Mouse (Mus musculus) left cerebral cortex, adult 8-10 months (tissue): ENCODE measurements around the gene Tbl1x. TPM values are rescaled to one million over a fixed set of nuclear protein-coding genes. Genes with fewer than 3 reads are reported as not detected.

Experiments
- DNase-seq, 2 experiments: peaks; one replicate each; pipeline ENCODE4 v3.0.0; 2022; ENCODE audit warnings: low spot score in 2 of 2
- total RNA-seq, 4 experiments: library from RNA; stranded (reverse); gene quantifications; 2 replicates each; pipeline ENCODE4 v1.2.4; 2022

Tbl1x gene
- total RNA-seq, 4 experiments from 2014 or later = 49.0 to 56.6 (median 53.3) TPM

DNA sequence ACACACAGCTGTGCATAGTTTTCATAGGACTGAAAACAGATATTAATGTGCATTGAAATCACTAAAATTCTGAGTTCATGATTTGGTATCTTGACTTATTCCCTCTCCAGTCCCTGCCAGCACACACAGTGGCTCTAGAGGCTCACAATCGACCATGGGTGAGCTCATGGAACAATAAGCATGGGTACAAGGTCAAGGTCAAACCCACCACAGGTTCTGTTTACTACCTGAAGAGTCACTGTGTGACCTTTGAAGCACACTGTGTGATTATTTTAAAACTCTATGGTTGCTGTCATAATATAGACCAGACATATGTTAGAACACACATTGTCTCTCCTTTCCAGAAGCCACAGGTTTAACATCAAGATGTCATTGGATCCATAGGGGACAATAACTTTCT lies 96.7 kb downstream of the Tbl1x start:
- no peak for DNase-seq

DNA sequence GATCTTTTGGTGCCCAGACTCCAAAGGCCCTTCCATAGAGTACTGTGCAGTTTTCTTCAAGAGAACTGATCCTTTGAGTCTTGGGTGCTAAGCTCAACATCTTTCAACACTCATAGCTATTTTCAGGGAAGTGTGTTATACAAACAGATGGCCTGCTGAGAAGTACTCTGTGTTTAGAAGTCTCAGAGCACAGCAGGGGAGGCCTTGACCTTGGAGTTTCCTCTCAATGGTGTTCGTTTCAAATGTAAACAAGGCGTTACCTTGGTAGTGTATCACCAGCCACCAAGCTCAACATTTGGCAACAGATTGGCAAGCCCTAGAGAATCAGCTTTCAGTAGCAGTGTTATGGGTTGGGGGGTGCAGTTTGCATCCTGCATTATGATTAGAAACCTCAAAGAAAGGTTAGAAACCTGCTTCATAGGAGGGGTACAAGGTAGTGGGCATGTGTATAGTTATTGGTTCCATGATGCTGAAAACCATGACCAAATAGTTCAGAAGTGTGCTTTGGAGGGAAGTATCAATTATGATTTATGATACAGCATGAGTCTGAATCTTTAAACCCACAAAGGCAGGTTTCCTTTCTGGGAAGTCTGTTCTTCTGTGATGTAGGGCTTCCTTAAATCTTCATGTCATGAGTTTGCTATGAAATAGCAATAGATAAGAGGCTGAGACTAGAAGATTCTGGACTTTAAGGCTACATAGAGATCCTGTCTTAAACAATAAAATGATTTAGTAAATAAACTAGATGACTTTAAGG lies 98.3 kb downstream of the Tbl1x start:
- no peak for DNase-seq

DNA sequence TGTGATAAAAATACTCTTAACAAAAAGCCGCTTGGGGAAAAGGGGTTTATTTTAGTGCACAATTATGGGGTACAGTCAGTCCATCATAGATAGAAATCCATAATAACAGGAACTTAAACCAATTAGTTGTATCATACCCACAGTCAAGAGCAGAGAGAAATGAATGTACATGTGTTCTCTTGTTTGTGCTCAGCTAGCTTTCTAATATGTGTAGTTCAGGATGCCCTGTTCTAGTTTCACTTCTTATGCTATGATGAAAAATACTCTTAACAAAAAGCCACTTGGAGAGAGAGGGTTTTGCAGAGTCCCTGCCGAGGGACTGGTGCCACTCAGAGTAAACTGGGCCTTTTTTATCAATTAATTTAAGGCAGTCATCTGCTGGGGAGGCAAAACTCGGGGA lies 101.1 kb downstream of the Tbl1x start:
- no peak for DNase-seq

DNA sequence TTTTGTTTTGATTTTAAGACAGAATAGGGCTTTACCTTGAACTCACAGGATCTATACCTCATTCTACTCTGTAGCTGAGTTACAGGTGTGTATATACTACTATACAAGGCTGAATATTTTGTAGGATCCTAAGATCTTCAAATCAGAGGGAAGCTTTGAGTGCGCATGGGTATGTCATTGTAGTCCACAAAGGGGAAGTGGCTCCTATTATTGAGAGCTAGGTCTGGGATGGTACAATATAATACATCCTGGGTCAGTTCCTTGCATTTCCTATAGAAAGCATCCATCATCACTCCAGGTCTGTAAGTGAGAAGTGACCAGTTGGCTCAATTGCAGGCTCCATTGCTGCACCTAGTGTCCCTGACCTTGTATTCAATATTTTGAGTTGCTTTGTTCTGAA lies 102.2 kb downstream of the Tbl1x start:
- DNase-seq = no peak

DNA sequence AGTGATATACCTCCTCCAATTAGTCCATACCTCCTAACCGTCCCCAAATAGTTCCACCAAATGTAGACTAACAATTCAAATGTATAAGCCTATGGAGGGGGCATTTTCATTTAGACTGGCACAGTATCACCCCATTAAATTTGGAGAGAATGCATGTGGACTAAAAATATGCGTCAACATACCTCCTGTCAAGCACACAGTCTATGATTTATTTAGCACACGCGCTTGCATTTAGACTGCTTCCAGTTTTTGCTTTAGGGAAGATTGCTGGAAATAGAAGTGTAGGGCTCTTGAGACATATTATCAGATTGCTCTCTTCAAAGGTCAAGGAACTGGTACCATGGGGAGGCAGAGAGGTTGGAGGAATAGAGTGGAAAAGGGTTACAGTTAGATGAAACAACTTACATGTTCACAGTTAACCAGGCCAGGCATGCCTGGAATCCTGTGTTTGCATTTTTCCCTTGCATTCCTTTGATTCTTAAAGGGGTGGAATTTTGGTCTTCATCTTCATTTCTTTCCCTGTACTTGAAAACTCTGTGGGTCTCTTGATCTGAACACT lies 105.0 kb downstream of the Tbl1x start:
- DNase-seq = no peak

DNA sequence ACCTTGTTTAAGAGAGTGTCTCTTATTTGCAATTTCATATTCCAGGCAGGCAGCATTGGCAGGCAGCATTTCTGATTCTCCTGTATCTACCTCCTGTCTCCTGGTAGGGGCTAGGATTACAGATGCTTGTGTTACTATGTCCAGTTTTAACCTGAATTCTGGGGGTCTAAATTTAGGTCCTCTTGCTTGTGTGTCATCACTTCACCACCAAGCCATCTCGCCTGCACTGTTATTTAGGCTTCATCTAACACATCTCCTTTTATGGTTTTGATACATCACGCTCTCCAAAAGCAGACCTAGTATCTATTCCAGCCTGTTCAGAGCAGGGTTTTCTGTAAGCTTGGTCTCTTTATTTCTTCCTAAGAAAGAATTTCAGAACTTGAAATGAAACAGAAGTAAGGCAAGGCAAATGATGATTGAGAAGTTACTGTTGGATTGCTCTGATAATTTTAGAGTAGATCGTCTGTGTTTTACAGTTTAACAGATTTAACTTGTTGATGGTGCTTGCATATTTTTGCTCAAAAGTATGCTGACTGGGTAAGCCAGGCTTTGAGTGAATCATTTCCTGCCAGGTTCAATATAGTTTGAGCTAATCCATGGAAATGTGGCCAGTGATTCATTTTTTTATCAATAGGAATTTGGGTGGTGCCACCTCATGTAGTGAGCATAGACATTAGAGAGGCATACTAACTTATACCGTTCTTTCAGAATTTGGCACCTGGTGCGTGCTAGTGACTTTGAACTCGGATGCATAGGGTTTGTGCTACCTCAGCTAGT lies 106.7 kb downstream of the Tbl1x start:
- no peak for DNase-seq

DNA sequence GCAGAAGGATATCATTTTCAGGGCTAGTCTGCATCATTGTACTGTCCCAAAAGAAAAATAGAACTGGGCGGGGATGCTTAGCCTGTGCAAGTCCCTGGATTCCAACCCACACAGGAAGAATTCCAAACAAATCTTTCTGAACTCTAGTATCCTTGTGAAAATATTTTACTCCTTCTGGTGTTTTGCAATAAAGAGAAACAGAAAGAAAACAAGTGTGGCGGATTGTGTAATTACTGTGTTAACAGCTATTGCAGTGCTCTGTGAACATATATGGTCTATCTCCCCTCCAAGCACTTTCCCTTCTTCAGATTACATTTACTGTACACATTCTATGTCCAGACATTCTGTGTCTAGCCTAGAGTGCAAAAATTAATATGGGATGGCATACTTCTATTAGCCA lies 119.6 kb downstream of the Tbl1x start:
- DNase-seq = no peak

DNA sequence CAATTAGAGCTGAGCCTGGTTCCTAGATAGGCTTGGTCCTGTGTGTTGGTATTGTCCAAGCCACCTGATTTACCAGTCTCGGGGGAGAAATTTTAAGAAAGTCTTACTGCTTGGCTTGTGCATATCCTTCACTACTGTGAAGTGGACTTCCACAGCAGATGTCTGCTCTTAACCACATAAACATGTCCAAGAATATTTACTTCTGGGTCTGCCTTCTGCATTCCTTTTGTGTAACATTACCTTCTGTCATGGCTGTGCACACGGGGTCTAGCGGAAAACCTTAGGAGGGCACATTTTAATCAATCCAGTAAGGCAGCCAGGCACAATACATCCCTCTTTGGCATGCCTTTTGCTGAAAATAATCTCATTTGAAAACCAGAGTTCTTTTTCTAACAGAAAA lies 125.7 kb downstream of the Tbl1x start:
- no peak for DNase-seq

DNA sequence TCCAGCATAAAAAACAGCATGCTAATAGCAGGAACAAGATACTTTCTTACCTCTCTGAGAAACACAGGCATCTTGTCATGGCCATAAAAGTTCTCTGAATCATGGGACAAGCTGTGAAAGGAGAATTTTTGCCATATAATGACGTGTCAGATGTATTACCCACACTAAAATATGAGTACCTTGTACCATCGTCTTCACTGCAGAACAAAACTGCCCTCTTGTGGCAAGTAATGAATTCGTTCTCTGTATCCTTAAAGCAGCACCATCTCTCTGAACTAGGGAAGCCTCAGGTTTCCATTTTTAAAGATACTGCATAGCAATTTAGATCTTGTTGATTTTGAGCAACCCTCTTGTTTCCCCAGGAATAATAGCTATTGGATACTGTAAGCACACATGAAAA lies 127.3 kb downstream of the Tbl1x start:
- peak in 1 of 2 experiments; percentile 18 for DNase-seq

DNA sequence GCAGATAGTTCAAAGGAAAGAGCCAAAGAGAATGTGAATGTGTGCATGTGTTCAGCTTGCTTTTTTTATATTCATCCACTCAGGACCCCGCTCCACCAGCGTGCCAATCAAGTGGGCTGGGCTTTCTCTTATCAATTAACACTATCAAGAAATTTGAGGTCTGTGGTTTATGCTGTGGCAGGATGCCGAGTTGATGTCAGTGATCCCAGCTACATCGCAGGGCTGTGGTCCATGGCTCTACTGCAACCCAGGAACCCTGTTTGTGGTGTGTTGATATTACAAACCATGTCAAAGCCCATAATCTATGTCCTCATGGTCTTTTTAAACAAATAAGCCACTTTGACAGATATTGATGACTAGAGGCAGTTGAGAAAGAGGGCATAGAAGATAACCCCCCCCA lies 129.5 kb downstream of the Tbl1x start:
- DNase-seq = no peak

DNA sequence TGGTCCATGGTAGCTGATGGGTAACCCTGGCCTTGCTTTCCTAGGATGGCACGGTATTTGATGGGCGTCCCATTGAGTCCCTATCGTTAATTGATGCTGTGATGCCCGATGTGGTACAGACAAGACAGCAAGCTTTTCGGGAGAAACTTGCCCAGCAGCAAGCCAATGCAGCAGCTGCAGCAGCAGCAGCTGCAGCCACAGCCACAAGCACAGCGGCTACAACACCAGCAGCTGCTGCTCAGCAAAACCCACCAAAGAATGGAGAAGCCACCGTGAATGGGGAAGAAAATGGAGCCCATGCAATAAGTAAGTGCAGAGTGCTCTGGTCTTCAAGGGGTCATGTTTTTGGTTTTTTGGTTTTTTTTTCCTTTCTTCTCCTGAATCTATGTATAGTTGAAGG lies 135.4 kb downstream of the Tbl1x start:
- no peak for DNase-seq

DNA sequence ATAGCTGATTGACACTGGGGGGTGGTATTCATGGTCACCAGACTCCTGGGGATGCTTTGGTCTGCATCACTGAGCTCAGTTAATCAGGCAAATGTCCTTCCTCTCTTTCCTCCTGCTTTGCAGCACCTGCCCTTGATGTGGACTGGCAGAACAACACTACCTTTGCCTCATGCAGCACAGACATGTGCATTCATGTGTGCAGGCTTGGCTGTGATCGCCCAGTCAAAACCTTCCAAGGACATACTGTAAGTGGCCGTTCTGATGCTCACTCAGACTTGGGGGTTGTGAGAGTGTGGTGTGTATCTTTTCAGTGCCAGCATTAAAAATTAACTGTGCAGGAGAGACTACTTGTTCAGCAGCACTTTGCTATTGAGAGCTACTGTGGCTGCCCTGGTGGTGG lies 139.4 kb downstream of the Tbl1x start:
- DNase-seq = no peak

DNA sequence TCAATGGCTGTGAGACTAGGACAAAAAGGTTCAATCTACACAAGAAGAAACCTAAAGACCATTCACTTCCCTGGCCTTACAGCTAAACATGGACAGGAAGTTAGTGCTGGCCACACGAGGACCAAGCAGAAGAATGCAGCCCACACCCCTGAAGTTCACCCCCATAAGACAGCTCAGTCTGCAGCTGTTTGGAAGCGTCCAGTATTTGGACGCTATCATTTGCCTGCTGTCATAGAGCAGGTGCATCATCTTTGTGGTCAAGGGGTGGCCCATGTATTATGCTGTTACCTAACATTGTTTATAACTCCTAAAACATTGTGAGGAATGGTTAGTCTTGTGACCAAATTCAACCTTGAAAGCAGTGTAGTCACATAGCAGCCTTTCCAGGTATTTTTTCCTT lies 151.2 kb downstream of the Tbl1x start:
- DNase-seq = no peak

DNA sequence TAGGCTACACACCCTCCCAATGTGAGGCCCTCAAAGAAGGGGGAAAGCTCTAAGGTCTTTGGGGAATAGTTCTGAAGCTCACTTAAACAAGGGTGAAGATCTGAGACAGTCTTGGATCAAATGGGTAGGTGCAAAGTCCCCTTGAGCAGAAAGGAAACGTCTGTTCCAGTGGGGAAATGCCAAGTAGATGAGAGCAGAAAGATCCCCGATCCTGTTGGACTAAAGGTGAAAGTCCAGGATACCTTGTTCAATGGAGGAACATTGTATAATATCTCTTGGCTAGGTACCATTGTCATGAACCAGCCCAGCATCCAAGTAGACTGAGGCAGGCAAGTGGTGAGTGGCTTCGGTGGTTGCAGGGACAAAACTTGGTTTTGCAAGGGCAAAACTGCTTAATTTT lies 152.5 kb downstream of the Tbl1x start:
- no peak for DNase-seq

DNA sequence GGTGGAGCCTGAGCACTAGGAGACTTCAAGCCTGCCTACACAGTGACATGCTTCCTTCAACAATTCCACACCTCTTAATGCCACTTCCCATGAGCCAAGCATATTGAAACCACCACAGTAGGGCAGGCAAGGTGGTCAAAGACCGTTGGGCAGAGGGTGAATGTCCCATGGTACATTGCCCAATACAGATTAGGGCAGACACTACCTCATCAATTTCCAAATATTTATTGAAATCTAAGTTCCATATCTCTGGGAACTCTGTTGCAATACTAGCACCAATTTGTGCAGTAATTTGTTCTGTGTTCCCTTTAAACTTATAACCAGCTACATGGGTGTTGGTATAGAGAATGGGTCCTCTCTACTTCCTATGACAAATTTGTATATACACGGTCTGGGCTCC lies 154.2 kb downstream of the Tbl1x start:
- DNase-seq = no peak

DNA sequence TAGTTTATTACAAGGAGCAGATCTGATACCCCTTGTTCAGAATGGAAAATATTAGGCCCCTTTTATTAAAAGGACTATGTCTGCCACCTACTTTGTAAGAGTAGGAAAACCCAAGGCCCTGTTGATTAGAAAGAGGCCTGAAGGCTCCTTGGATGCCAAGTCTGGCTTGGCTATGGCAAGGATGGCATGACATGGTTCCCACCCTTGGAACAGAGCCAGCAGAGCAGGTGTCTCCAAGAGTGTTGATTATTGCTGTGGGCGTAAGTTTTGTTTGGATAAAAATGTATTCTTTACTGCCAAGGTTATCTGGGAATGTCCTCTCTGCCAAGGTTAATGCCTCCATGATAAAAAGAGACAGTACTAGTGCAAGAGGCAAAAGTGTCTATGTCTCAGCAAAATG lies 156.1 kb downstream of the Tbl1x start:
- DNase-seq = no peak

DNA sequence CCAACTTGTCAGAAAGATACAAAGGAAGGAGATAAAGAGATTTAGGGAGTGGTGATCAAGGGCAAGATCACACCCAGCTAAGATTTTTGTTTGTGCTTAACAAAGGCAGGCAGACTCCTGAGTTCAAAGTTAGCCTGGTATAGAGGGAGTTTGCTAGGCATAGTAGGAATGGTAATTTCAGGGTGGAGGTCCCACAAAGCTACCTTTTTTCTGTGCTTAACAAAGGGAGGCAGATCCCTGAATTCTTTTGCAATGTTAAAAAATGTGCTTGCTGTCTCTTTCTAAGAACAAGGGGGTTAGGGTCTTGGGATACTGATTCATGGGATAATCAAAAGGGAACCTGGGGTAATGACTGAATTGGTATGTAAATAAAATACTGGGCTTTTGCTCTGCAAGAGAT lies 156.6 kb downstream of the Tbl1x start:
- DNase-seq = no peak

DNA sequence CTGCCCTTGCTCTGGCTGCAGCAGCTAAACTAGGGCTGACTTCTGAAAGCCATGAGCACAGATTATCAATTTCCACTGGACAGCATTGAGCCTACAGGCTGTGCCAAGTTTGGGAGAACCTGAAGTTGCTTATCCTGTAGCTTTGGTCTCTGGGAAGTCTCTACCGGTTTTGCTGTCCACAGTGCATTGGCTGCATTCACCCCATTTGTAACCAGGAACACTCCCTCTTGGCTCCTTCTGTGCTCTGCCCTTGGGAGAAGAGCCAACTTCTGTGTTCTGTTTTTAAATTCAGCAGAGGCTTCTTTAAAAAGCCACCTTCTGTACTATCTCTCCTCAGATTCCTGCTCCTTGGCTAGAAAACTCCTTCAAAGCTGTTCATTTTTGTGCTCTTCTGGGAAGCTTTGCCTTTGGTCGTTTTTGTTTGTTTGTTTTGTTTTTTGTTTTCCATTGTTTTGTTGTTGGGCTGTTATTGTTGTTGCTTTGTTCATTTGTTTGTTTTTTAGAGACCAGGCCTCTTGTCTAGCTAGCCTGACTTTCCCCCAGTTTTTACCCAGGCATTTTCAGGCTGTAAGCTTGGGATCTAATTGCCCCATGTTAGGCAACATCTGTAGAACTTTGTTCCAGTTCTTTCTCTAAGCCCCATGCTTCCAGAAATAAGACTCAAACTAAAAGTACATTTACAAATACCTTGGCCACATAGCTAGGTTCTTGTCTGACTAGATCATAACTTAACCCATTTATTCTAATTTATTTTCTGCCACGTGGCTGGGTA lies 159.2 kb downstream of the Tbl1x start:
- no peak for DNase-seq
